Mouse (Mus musculus): ENCODE results near the gene 1600002K03Rik. TPM values are rescaled to one million over a fixed set of nuclear protein-coding genes. Genes with fewer than 3 reads are reported as not detected.

Gene 1600002K03Rik
- total RNA-seq, 4 experiments from 2014 or later = 18.1 to 22.1 (median 21.7) TPM

GRCm38 (mm10) chr10:80167460-80168037 lies 5.2 kb upstream of the 1600002K03Rik start:
- peak; percentile 97 for DNase-seq

GRCm38 (mm10) chr10:80168038-80168661 lies 4.6 kb upstream of the 1600002K03Rik start:
- peak; percentile 93 for DNase-seq

GRCm38 (mm10) chr10:80169070-80169469 lies 3.7 kb upstream of the 1600002K03Rik start:
- no peak for DNase-seq

DNA sequence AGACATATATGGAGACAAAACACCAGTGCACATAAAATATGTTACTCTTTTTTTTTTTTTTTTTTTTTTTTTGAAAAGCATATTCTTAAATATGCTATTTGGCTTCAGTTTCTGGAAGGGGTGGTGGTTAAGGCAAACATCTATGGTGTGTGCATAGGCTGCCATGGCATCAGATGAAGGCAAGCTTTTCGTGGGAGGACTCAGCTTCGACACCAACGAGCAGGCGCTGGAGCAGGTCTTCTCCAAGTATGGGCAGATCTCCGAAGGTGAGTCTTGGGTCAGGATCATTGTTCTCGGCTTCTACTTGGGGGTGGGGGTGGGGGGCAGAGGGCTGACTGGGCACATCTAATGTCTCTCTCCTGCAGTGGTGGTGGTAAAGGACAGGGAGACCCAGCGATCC lies 3.1 kb upstream of the 1600002K03Rik start:
- no peak for DNase-seq

GRCm38 (mm10) chr10:80170052-80170451 lies 2.7 kb upstream of the 1600002K03Rik start:
- DNase-seq = peak; percentile 40

DNA sequence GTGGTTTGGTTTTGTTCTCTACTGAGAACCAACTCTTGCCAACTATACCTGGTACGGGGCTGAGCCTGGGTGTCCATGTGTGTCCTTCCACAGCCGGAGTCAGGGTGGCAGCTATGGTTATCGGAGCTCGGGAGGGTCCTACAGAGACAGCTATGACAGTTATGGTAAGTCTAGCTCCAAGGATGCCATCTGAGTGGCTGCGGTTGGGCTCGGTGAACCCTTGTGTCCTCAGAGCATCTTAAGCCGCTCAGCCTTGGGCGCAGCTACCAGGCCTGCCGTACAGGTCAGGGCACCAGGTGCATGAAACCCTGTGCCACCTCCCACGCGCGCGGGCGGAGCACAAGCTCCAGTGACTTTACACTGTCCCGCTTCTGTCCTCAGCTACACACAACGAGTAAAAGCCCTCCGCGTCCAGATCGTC lies 2.1 kb upstream of the 1600002K03Rik start:
- DNase-seq = peak; percentile 31

GRCm38 (mm10) chr10:80171252-80171651 lies 1.5 kb upstream of the 1600002K03Rik start:
- no peak for DNase-seq

- peak; percentile 49 for DNase-seq
Measured at GRCm38 (mm10) chr10:80171760-80172526, 801 bp upstream of the 1600002K03Rik start.

DNA sequence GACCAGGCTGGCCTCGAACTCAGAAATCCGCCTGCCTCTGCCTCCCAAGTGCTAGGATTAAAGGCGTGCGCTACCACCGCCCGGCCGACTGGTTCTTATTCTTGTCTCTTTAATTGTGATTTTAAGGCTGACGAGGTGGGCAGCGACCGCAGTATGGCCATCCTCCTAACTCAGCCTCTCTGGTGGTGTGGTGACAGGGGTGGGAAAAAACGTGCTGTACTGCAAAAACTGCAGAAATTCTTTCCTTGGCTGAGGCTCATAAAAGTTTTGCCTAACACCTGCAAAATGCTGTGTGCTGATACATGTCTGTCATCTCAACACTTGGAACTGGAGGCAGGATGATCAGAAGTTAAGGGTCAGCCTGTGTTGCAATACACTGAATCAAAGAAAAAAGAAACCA lies 614 bp downstream of the 1600002K03Rik start:
- peak; percentile 28 for DNase-seq

DNA sequence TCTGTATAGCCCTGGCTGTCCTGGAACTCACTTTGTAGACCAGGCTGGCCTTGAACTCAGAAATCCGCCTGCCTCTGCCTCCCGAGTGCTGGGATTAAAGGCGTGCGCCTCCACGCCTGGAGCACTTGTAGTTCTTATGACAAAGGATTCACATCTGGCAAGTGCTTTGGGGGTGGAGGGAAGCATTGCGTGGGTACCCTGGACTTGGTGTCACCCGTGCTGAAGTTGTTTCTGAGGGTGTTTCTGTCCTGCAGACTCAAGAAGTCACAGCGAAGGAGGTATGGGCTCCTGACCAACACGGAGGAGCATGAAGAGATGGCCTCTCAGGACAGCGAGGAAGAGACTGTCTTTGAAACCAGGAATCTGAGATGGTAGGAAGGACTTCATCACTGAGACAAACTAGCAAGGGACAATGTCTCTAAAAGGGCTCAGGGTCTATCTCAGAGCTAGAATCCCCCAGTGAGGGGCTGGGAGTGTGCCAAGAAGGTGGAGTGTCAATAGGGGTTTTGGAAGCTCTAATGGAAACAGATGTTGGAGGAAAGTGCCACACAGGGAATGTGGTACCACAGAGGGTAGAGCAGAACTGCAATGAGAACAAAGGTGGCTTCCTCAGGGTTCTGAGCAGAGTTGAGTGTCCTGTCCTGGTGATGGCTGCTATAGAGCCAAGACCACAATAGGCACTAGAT lies 1.4 kb downstream of the 1600002K03Rik start:
- DNase-seq = peak; percentile 38

GRCm38 (mm10) chr10:80174705-80175104 lies 2.0 kb downstream of the 1600002K03Rik start:
- peak; percentile 28 for DNase-seq

DNA sequence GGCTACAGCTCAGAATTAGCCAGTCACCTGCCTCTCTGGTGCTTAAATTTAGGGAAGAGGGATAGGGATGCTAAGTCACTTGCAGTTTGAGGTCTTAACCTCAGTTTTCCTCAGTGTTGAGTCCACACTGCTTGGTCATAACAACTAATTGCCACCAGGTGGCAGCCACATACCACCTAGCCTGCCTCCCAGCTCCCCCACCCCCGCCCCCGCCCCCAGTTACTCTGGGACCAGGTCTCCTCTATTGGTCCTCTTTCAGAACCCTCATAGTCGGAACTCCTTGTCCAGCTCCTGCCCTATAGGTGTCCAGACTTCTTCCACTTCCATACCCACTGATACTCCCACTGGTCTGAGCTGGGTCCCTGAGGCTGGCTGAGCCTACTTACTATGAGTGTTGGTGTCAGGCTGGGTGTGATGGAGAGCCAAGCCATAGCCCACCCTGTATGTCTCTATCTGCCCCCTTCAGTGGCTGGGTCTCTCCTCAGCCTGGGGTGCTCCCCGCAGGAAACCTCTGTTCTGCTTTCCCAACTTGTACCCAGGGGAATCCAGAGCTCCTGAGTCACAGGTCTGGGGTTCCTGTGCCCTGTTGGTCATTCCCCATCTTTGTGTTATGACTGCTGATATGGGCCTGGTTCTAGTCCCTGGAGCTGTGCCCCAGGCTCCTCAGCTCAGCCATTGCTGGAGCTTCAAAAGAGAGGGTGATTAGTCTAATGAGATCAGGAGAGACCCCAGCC lies 3.0 kb downstream of the 1600002K03Rik start:
- DNase-seq = no peak

GRCm38 (mm10) chr10:80176270-80176834 lies 3.6 kb downstream of the 1600002K03Rik start:
- peak; percentile 66 for DNase-seq

GRCm38 (mm10) chr10:80177441-80178279 lies 4.9 kb downstream of the 1600002K03Rik start:
- peak; percentile 80 for DNase-seq

DNA sequence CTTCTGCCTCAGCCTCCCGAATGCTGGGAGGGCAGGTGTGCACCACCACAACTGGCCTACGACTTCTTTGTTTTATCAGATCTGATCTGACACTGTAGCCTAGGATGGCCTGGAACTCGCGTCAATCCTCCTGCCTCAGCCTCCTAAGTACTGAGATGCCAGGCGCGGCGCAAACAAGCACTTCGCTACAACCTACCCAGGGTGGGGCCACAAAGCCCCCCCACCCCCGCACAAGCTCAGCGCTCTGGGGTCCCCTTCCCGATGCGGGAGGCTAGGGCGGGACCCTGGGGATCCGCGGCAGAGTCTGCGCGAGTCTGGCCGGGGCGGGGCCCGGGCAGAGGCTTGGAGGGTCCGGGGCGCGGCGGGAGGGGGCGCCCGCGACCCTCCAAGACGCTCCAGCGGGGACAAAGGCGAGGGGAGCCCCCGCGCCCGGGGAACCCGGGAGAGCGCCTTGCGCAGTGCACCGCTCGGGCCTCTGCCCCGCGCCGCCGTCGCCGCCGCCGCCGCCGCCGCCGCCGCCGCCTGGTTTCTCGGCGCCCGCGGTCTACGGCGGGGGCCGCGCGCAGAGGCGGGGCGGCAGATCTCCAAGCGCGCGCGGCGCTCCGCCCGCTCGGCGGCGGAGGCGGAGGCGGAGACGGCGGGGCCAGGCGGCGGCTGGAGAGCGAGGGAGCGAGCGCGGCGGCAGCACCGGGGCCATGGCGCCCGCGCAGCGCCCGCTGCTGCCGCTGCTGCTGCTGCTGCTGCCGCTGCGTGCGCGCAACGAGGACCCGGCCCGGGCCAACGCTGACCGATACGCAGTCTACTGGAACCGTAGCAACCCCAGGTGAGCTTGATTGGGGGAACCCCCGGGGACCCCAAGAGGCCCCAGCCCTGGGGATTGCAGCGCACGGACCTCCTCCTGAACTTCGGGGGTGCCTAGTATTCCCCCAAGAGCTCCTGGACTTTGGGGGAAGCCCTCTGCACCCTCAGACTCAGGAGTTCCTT lies 6.6 kb downstream of the 1600002K03Rik start, which contains the start of gene Efna2:
TSS of gene Efna2 (plus strand) at position 415 of the 984 bp plus-strand sequence.
- DNase-seq = peak; percentile 30

DNA sequence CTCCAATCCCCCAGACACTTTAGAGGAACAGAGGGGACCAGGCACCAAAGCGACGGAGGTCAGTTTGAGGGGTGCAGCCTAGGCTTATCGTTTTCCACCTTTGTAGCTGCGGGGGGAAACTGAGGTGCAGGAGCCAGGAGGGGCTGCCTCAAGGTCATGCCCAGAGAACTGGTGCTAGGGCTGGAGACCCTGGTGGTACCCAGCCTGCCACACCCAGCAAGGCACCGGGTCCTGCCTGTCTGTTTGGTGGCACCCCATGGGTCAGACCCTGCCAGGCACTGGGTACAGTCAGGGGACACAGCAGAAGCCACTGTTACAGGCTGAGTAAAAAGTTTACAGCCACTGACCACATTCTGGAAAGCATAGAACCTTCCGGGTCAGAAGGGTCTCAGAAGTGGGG lies 7.5 kb downstream of the 1600002K03Rik start:
- DNase-seq = no peak

DNA sequence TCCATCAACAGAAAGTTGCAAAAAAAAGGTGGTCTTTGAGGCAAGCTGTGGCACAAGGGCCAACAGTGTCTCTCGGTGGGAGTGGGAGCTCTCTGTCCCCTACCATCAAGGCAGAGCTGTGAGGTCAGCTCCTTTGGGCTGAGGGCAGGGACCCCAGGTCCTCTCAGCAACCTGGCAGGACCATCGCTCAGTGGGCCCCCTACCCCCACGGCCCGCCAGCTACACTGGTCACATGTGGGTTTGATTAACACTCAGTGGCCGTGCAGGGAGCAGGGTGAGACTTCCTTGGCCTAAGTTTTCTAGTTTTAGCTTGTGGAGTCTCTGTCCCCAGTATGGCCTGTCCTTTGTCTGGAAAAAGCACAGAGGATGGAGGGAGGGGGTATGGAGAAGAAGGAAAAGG lies 8.1 kb downstream of the 1600002K03Rik start:
- DNase-seq = no peak

- DNase-seq = no peak
Measured at GRCm38 (mm10) chr10:80182547-80182946, 9.8 kb downstream of the 1600002K03Rik start.

GRCm38 (mm10) chr10:80186649-80187048 lies 13.9 kb downstream of the 1600002K03Rik start:
- DNase-seq = no peak

GRCm38 (mm10) chr10:80187739-80188138 lies 15.0 kb downstream of the 1600002K03Rik start:
- DNase-seq = no peak

Measured in adrenal gland, adult 8-10 months (tissue).